Mouse (Mus musculus) mature B cell (primary cell): Measurements from ENCODE around the gene Dctn2.
"Not testable (repeated sequence)": the region's sequence is repeated elsewhere in the genome, so short reads cannot be mapped to it uniquely, and the experiment has no call there.

ENCODE experiments used
- in situ Hi-C: fragments of 300-500 bp; cut with MboI; formaldehyde crosslinking; loops from 2 replicates; pipeline ENCODE4 v1.14.3; 2019

Gene Dctn2

DNA sequence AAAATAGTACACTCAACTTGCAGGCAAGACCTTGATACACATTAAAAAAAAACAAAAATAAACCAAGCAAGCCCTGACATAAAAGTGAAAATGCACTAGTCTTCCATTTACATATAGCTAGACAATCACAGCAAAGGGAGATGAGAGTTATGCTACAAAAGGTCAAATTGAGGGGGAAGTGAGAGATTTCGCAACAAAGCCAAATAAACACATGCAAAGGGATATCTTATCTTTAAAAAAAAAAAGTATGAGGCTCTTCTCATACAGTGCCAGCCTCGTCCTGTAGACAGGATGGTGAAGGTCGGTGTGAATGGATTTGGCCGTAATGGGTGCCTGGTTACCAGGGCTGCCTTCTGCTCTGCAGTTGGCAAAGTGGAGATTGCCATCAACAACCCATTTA lies 46.7 kb downstream of the Dctn2 start:
- in situ Hi-C loops, result no loop called here

DNA sequence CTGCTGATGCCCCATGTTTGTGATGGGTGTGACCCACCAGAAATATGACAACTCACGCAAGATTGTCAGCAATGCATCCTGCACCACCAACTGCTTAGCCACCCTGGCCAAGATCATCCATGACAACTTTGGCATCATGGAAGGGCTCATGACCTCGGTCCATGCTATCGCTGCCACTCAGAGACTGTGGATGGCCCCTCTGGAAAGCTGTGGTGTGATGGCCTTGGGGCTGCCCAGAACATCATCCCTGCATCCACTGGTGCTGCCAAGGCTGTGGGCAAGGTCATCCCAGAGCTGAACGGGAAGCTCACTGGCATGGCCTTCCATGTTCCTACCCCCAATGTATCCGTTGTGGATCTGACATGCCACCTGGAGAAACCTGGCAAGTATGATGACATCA lies 47.3 kb downstream of the Dctn2 start:
- in situ Hi-C loops, result not testable (repeated sequence)

DNA sequence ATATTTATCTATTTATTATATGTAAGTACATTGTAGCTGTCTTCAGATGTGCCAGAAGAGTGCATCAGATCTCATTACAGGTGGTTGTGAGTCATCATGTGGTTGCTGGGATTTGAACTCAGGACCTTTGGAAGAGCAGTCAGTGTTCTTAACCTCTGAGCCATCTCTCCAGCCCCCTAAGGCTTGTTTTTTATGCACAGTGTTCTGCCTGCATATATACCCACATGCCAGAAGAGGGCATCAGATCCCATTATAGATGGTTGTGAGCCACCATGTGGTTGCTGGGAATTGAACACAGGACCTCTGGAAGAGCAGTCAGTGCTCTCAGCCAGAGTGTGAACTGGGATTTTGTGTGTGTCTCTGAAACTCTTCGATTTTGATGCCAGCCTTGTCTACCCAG lies 48.8 kb downstream of the Dctn2 start:
- in situ Hi-C loops, result not testable (repeated sequence)

DNA sequence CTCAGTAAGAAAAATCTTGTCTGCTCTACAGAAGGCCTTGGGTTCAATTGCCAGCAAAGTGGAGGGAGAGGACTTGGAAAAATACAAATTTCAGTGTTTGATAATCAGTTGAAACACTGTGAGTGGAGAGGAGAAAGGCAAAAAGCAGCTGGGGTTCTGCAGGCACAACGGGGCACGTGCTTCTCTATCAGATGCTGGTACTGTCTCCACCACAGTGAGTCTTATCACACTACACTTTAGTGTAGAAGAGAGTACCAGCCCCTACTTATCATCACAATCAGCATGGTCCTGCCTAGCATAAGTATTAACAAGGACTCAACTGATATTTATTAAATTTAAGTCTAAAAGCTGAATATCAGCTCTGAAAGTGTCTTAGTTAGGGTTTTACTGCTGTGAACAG lies 51.1 kb downstream of the Dctn2 start:
- in situ Hi-C loops, result no loop called here

DNA sequence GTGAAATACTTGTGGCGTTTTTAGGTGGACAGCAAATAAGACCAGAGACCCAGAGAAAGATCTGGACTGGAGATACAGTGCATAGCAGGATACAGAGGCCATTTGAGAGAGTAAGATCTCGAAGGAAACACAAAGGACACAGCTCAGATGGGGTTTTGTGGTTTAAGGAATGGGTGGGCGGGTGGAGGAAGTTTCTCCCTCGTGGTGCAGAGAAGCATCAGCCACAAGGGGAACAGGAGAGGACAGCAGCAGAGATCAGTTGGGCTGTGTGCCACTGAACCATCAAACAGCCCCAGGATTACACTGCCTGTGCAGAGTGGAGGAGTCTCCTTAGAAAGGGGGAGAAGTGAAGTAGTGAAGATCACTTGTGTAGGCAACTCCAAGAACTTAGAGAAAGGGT lies 51.8 kb downstream of the Dctn2 start:
- in situ Hi-C loops, result no loop called here

DNA sequence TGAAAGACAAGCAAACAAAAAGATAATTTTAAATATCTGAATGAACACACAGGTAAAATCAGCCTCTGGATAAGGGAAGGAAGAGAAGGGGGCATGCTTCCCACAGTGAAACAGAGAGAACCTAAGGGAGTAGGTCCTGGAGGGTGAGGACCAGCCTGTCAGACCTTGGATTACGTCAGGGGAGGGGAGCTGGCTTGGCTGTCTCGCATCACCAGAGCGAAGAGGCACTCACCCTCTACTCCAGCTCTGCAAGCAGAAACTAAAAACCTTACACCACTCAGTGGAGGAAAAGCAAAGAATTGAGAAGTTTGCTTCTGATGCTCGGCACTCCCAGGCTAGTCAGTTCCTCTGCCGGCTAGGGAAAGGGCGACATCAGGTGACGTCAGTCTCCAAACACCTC lies 53.8 kb downstream of the Dctn2 start:
- in situ Hi-C loops, result no loop called here

DNA sequence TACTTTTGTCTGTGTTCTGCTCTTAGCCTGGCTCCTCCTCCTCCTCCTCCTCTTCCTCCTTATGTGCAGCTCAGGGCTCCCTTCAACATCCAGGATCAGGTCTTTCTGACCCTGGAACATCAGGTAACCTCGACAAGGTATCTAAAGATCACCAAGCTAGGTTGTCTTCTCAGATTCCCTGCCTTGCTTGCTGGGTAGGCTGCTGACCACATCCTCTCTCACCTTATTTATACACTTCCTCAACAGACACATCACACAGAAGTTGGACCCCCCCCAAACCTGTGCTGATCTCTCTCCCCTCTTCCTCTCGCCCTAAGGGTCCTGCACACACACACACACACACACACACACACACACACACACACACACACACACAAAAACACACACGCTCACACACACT lies 55.5 kb downstream of the Dctn2 start, which contains the start of gene Arhgap9:
TSS of gene Arhgap9 (plus strand) at position 344 of the 400 bp plus-strand sequence.
- in situ Hi-C loops, result no loop called here

DNA sequence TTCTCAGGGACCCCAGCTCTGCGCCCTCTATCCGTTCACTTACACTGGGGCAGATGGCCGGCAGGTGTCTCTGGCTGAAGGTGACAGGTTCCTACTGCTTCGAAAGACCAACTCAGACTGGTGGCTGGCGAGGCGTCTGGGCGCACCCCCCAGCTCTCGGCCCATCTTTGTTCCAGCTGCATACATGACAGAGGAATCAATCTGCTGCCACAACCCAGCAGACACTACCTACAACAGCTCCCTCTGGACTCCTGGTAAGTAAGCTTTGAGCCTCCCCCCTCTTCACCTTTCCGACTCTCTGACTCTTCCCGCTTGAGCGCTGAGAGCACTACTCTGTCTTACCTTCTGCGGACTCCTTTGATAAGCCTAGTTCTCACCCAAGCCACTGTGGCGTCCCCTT lies 56.0 kb downstream of the Dctn2 start:
- in situ Hi-C loops, result no loop called here

DNA sequence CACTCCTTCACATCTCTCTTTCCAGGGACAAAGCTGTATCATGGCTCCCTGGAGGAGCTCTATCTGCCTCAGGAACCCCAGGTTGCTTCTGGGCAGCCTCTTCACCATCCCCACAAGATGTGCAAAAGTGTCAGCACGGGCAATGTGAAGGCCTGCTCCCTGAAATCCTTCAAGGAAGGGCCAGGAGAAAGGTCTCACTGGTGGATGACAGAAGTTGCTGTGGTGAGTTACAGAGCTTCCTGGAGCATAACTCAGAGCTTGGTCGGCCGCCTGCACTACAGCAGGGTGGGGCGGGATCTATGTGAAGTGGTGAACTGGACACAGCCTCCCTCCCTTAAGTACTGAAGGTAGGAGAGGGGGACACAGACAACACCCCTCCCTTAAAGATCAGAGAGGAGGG lies 56.5 kb downstream of the Dctn2 start:
- in situ Hi-C loops, result no loop called here

DNA sequence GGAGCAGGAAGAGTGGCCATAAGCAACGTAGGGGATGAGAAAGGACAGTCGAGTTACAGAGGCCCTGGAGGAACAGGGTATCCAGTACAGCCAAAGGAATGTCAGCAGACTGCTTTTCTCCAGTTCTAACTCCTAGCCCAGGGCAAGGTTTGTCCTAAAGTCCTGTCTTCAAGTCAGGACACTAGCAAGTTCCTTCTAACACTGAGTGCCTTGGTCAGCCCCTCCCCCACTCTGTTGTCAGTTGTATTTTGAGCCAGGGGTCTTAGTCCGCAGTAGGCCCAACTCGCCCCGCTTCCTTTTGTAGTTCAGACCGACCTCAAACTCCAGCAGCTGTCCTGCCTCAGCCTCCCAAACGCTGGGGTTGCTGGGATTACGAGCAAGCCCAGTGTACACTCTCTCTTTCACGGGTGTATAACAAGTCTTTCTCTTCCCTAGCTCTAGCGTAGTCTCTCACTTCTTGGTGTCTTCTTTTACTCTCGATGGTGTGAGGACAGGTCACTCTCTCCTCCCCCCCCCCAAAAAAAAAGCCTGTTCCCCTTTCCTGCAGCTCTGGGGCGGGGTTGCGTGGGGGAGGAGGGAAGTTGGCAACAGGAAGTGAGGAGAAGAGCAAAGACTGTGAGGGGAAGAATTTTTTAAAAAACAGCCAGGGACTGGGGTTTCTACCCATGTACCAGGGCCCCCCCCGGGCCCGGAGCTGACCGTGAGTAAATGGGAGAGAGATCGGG lies 57.1 kb downstream of the Dctn2 start:
- in situ Hi-C loops, result no loop called here

DNA sequence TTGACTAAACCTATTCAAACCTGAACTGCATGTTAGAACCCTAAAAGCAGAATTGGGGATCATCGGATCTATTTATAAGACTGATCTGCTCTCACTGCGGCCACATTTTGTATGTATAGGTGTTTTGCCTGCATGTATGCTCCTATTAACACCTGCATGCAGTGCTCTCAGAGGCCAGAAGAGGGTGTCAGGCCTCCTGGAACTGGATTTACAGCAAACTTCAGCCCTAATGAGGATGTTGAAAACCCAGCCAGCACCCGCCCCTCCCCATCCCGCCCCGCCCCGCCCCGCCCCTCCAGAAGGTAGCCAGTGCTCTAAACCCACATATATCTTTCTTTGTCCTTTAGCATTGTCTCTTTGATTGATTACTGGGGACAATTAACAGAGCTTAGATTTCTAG lies 58.3 kb downstream of the Dctn2 start:
- in situ Hi-C loops, result no loop called here

DNA sequence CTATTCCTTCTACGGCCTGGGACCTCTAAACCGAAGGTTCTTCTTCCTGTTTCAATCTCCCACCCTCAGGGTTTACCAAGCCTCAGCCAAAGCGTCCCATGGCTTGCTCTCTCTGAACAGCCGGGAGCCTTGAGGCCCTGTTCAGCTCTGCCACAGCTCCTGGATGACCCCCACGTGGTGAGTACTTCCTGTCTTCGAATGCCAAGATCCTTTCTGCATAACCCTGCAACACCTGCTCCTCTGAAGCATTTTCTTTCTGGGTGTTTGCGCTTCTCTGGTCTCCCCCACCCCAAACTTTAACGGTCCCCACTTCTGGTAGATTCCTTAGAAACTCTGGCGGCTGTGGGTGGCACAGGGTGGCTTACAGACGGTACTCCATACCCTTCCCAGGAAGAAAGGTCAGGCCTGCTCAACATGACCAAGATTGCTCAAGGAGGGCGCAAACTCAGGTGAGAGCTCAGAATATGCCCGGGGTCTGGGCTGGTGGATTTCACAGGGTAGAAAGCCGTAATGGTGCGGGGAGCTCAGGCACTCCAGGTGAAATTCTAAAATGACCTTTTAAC lies 59.4 kb downstream of the Dctn2 start:
- in situ Hi-C loops, result no loop called here

DNA sequence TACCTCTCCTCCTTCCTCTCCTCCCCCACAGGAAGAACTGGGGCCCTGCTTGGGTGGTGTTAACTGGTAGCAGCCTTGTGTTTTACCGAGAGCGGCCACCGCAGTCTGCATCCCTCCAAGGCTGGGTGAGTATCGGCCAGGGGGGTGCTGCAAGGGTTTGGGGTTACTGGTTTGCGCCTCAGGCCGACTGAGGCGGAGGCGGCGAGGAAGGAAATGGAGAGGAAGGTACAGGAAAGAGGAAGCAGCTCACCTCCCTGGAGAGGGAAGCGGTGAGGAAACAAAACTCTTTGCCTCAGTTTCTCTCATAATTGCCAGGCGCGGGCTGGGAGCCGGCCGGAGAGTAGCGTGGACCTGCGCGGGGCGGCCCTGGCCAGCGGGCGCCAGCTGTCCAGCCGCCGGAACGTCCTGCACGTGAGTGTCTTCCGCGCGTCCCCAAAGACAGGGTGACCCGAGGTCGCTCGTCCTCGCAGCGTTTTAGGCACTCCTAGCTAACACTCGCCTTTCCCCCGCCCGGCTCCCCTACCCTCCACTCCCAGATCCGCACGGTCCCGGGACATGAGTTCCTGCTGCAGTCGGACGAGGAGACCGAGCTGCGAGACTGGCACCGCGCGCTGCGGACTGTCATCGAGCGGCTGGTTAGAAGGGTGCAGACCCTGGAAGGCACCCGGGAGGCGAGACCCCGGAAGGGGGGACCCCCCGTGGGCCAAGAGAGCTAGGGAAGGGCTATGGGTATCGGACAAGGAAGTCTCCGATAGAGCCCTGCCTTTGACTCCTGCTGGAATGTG lies 60.0 kb downstream of the Dctn2 start:
- in situ Hi-C loops, result no loop called here

DNA sequence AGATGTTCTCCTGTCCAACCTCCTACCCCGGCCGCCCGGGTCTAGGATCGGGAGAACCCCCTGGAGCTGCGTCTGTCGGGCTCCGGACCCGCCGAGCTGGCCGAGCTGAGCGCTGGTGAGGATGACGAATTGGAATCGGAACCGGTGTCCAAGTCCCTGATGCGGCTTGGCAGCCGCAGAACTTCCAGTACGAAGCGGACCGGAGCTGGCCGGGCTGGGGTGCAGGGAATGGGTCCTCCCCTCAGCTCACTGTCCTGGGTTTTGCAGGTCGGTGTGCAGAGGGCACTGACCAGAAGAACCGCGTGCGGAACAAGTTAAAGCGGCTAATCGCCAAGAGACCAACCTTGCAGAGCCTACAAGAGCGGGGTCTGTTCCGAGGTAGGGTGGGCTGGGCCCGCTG lies 60.7 kb downstream of the Dctn2 start:
- in situ Hi-C loops, result no loop called here

DNA sequence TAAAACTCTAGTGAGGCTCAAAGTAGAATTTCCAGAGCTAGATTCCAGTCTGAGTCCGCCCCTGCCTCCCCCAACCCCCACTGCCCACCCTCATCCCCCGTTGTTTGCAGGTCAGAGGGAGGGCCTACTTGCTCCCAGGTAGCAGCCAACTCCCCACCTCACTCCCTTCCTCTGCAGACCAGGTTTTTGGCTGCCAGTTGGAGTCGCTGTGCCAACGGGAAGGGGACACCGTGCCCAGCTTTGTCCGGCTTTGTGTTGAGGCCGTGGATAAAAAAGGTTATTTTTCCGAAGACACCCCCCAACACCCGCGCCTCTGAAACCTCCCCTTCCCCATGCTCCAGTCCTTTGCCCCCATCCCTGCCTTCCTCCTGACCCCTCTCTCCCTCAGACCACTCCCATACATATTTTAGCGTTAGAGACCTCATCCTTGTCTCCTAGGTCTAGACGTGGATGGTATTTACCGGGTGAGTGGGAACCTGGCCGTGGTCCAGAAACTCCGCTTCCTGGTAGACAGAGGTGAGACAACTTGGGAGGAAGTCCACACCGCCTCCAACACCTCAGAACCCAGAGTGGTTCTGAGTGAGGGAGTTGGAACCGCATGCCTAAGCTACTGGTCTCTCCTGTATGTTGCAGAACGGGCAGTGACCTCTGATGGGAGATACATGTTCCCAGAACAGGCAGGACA lies 61.4 kb downstream of the Dctn2 start:
- in situ Hi-C loops, result no loop called here

DNA sequence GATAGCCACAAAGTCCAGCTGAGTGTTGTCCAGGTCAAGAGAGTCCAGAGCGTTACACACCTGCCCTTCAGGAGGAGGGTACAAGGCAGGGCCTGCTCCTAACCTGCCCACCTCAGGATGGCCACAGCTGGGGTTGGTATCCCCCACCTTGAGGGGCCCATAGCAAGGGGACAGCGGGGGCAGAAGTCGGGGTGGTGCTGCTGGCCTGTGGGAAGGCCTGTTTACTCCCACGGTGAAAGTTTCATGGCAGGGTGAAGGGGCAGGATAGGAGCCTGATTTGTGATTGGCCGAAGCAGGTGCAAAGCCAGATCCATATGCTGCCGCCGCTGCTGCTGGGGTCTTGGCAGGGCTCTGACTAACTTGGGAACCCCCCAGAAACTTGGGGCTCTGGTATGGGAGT lies 64.0 kb downstream of the Dctn2 start:
- in situ Hi-C loops, result no loop called here
